Mouse (Mus musculus) heart, embryonic 15.5 days (tissue): Measurements from ENCODE around the gene Plac9a. TPM values are rescaled to one million over a fixed set of nuclear protein-coding genes. Genes with fewer than 3 reads are reported as not detected.
"Not testable (repeated sequence)": the region's sequence is repeated elsewhere in the genome, so short reads cannot be mapped to it uniquely, and the experiment has no call there.

Source experiments
- ATAC-seq: fragments of 200-750 bp; cut with Nextera tagmentation; replicated peaks from 2 replicates; pipeline ENCODE4 v1.8.0; 2017; ENCODE audit warnings: low read depth, moderate TSS enrichment; ENCODE audit not compliant: insufficient number of reproducible peaks, insufficient read depth, low FRiP score
- H3K27ac ChIP-seq: fragments of 300-500 bp; sonication (generic); 2 replicates; pipeline ENCODE4 v1.5.1; 2015; ENCODE audit warnings: mild to moderate bottlenecking, inconsistent platforms
- H3K27me3 ChIP-seq: fragments of 300-500 bp; sonication (generic); 2 replicates; pipeline ENCODE4 v1.6.1; 2015; ENCODE audit warnings: inconsistent platforms
- H3K36me3 ChIP-seq: fragments of 300-500 bp; sonication (generic); 2 replicates; pipeline ENCODE4 v1.6.1; 2015; ENCODE audit warnings: mild to moderate bottlenecking, inconsistent platforms
- H3K4me1 ChIP-seq: fragments of 300-500 bp; sonication (generic); replicated peaks from 2 replicates; pipeline ENCODE4 v1.6.1; 2015; ENCODE audit warnings: inconsistent platforms
- H3K4me2 ChIP-seq: fragments of 300-500 bp; sonication (generic); 2 replicates; pipeline ENCODE4 v1.6.1; 2015; ENCODE audit warnings: inconsistent platforms, mild to moderate bottlenecking, moderate library complexity
- H3K4me3 ChIP-seq: fragments of 300-500 bp; sonication (generic); 2 replicates; pipeline ENCODE4 v1.5.1; 2015; ENCODE audit warnings: mild to moderate bottlenecking, inconsistent platforms
- H3K9ac ChIP-seq: fragments of 300-500 bp; sonication (generic); 2 replicates; pipeline ENCODE4 v1.6.1; 2015; ENCODE audit warnings: mild to moderate bottlenecking, inconsistent platforms
- H3K9me3 ChIP-seq: fragments of 300-500 bp; sonication (generic); replicated peaks from 2 replicates; pipeline ENCODE4 v1.6.1; 2016; ENCODE audit warnings: inconsistent platforms
- WGBS: fragments of 180-500 bp; shearing (Covaris S2); methylation state at CpG from one replicate; pipeline ENCODE4 v1.1.7; 2015; ENCODE audit warnings: mixed read lengths; 5-methylcytosine and 5-hydroxymethylcytosine counted together
- polyA plus RNA-seq: library from polyadenylated mRNA; unstranded; fragments of >200 nt; fragmentation: Nextera tagmentation; extraction: Ambion mirVana; gene quantifications from 2 replicates; pipeline ENCODE4 v1.2.1, GENCODE M21; 2015

Plac9a gene
- 0.85 TPM in 1 of 2 replicates, not detected in the other for polyA plus RNA-seq

GRCm38 (mm10) chr14:25903000-25903399 is at the start of gene Plac9a:
Gene Plac9a (minus strand): TSS chr14:25903100.
- not testable (repeated sequence) for H3K4me2 ChIP-seq, H3K9me3 ChIP-seq, H3K36me3 ChIP-seq, H3K27ac ChIP-seq, H3K4me1 ChIP-seq, H3K4me3 ChIP-seq, H3K27me3 ChIP-seq, ATAC-seq, H3K9ac ChIP-seq
- WGBS = no CpG with 5 or more reads among the region's 10 CpGs

- no CpG with 5 or more reads among the region's 8 CpGs for WGBS
- ATAC-seq = not testable (repeated sequence)
Measured at GRCm38 (mm10) chr14:25938004-25938403, 35.1 kb upstream of the Plac9a start, which contains the start of gene Cphx1. Gene Cphx1 (plus strand): TSS chr14:25938304.

GRCm38 (mm10) chr14:25936867-25937630 is 34.1 kb upstream of the Plac9a start:
- WGBS = no CpG with 5 or more reads among the region's 5 CpGs
- ATAC-seq, H3K27ac ChIP-seq, H3K36me3 ChIP-seq, H3K4me2 ChIP-seq, H3K9me3 ChIP-seq, H3K4me3 ChIP-seq, H3K27me3 ChIP-seq, H3K9ac ChIP-seq, H3K4me1 ChIP-seq: not testable (repeated sequence)

More at GRCm38 (mm10) chr14:25938004-25938403, 35.1 kb upstream of the Plac9a start, which contains the start of gene Cphx1:
- not testable (repeated sequence) for H3K9ac ChIP-seq, H3K9me3 ChIP-seq, H3K4me1 ChIP-seq, H3K27me3 ChIP-seq, H3K36me3 ChIP-seq, H3K27ac ChIP-seq, H3K4me2 ChIP-seq, H3K4me3 ChIP-seq

- H3K9me3 ChIP-seq, H3K27ac ChIP-seq, H3K9ac ChIP-seq, H3K4me1 ChIP-seq, H3K27me3 ChIP-seq, H3K36me3 ChIP-seq, H3K4me3 ChIP-seq, H3K4me2 ChIP-seq, ATAC-seq: not testable (repeated sequence)
- no CpG with 5 or more reads among the region's 10 CpGs for WGBS
Measured at GRCm38 (mm10) chr14:25927562-25927881, 24.6 kb upstream of the Plac9a start, which contains the start of gene Tmem254a. Gene Tmem254a (minus strand): TSS chr14:25927672.

GRCm38 (mm10) chr14:25926814-25927561 is 24.1 kb upstream of the Plac9a start:
- H3K27ac ChIP-seq, H3K4me3 ChIP-seq, H3K9ac ChIP-seq, H3K36me3 ChIP-seq, H3K27me3 ChIP-seq, H3K9me3 ChIP-seq, H3K4me2 ChIP-seq, H3K4me1 ChIP-seq: not testable (repeated sequence)
- WGBS = no CpG with 5 or more reads among the region's 44 CpGs
- peak; percentile 39; the same call in 1 of the 2 replicates for ATAC-seq

- ATAC-seq, H3K9me3 ChIP-seq, H3K4me2 ChIP-seq, H3K27me3 ChIP-seq, H3K4me3 ChIP-seq, H3K4me1 ChIP-seq, H3K27ac ChIP-seq, H3K36me3 ChIP-seq, H3K9ac ChIP-seq: not testable (repeated sequence)
- no CpG with 5 or more reads among the region's 5 CpGs for WGBS
Measured at GRCm38 (mm10) chr14:25918427-25919170, 15.7 kb upstream of the Plac9a start.

GRCm38 (mm10) chr14:25908976-25909375 is 6.1 kb upstream of the Plac9a start:
- not testable (repeated sequence) for H3K36me3 ChIP-seq, H3K4me1 ChIP-seq, H3K27ac ChIP-seq, H3K4me3 ChIP-seq, H3K4me2 ChIP-seq, H3K9me3 ChIP-seq, H3K27me3 ChIP-seq, H3K9ac ChIP-seq, ATAC-seq
- no CpG with 5 or more reads among the region's 8 CpGs for WGBS

- not testable (repeated sequence) for ATAC-seq, H3K36me3 ChIP-seq, H3K27ac ChIP-seq, H3K27me3 ChIP-seq, H3K4me1 ChIP-seq, H3K4me2 ChIP-seq, H3K4me3 ChIP-seq, H3K9ac ChIP-seq, H3K9me3 ChIP-seq
- no CpG with 5 or more reads among the region's 9 CpGs for WGBS
Measured at GRCm38 (mm10) chr14:25907272-25907671, 4.4 kb upstream of the Plac9a start.

- 80% methylated on average over 1 of the region's 5 CpGs for WGBS
Measured at GRCm38 (mm10) chr14:25905243-25905642, 2.3 kb upstream of the Plac9a start.

GRCm38 (mm10) chr14:25895686-25896085 is 7.2 kb downstream of the Plac9a start:
- H3K4me2 ChIP-seq, H3K27ac ChIP-seq, H3K9ac ChIP-seq, H3K4me3 ChIP-seq, H3K36me3 ChIP-seq, H3K27me3 ChIP-seq, H3K4me1 ChIP-seq, ATAC-seq, H3K9me3 ChIP-seq: not testable (repeated sequence)
- WGBS = no CpG with 5 or more reads among the region's 7 CpGs

More at GRCm38 (mm10) chr14:25905243-25905642, 2.3 kb upstream of the Plac9a start:
- not testable (repeated sequence) for H3K4me3 ChIP-seq, ATAC-seq, H3K27ac ChIP-seq, H3K27me3 ChIP-seq, H3K4me1 ChIP-seq, H3K4me2 ChIP-seq, H3K9me3 ChIP-seq, H3K9ac ChIP-seq, H3K36me3 ChIP-seq

- H3K9ac ChIP-seq, H3K4me3 ChIP-seq, H3K36me3 ChIP-seq, H3K4me2 ChIP-seq, H3K4me1 ChIP-seq, H3K27ac ChIP-seq, H3K9me3 ChIP-seq, H3K27me3 ChIP-seq: not testable (repeated sequence)
- no CpG with 5 or more reads among the region's 3 CpGs for WGBS
- ATAC-seq = 0 out of 2 replicates have a peak, but pooled peaks have one; percentile 10
Measured at GRCm38 (mm10) chr14:25894566-25894965, 8.3 kb downstream of the Plac9a start.
